Mouse (Mus musculus) midbrain, embryonic 16.5 days (tissue): ENCODE measurements around the gene Gprasp1. TPM values are rescaled to one million over a fixed set of nuclear protein-coding genes. Genes with fewer than 3 reads are reported as not detected.
A peak's percentile ranks its signal among the peaks of the same experiment; 100 is the strongest.
"Not testable (repeated sequence)": the region's sequence is repeated elsewhere in the genome, so short reads cannot be mapped to it uniquely, and the experiment has no call there.

Experiments used
- ATAC-seq: fragments of 200-750 bp; cut with Nextera tagmentation; 2 replicates; pipeline ENCODE4 v1.8.0; 2017; ENCODE audit warnings: moderate TSS enrichment
- H3K27ac ChIP-seq: fragments of 300-500 bp; sonication (generic); 2 replicates; pipeline ENCODE4 v1.5.1; 2014; ENCODE audit warnings: mild to moderate bottlenecking, low read length, mixed read lengths
- H3K27me3 ChIP-seq: fragments of 300-500 bp; sonication (generic); 2 replicates; pipeline ENCODE4 v1.6.1; 2014; ENCODE audit warnings: low read depth, low read length, mixed read lengths; ENCODE audit not compliant: control insufficient read depth, insufficient read depth
- H3K36me3 ChIP-seq: fragments of 300-500 bp; sonication (generic); 2 replicates; pipeline ENCODE4 v1.6.1; 2014; ENCODE audit warnings: mild to moderate bottlenecking, low read length, moderate library complexity, mixed read lengths; ENCODE audit not compliant: control insufficient read depth, insufficient read depth
- H3K4me1 ChIP-seq: fragments of 300-500 bp; sonication (generic); 2 replicates; pipeline ENCODE4 v1.6.1; 2014; ENCODE audit warnings: mild to moderate bottlenecking, low read length, mixed read lengths; ENCODE audit not compliant: control insufficient read depth, insufficient read depth
- H3K4me2 ChIP-seq: fragments of 300-500 bp; sonication (generic); 2 replicates; pipeline ENCODE4 v1.6.1; 2014; ENCODE audit warnings: mild to moderate bottlenecking, low read length, mixed read lengths
- H3K4me3 ChIP-seq: fragments of 300-500 bp; sonication (generic); 2 replicates; pipeline ENCODE4 v1.5.1; 2014; ENCODE audit warnings: low read depth, mild to moderate bottlenecking, low read length, moderate library complexity, mixed read lengths
- H3K9ac ChIP-seq: fragments of 300-500 bp; sonication (generic); 2 replicates; pipeline ENCODE4 v1.6.1; 2014; ENCODE audit warnings: low read depth, low read length, mixed read lengths
- H3K9me3 ChIP-seq: fragments of 300-500 bp; sonication (generic); replicated peaks from 2 replicates; pipeline ENCODE4 v1.6.1; 2014; ENCODE audit warnings: mild to moderate bottlenecking, low read length, mixed read lengths; ENCODE audit not compliant: control insufficient read depth, poor library complexity, severe bottlenecking
- WGBS: fragments of 180-500 bp; shearing (Covaris S2); extraction: QIAGEN DNeasy Blood & Tissue Kit; methylation state at CpG from one replicate; pipeline ENCODE4 v1.1.7; 2014; 5-methylcytosine and 5-hydroxymethylcytosine counted together
- polyA plus RNA-seq: library from polyadenylated mRNA; unstranded; fragments of >200 nt; fragmentation: Nextera tagmentation; extraction: Ambion mirVana; gene quantifications from 2 replicates; pipeline ENCODE4 v1.2.1, GENCODE M21; 2015

Gprasp1 gene
- polyA plus RNA-seq, 1 experiment from 2014 or later: 313 TPM

DNA sequence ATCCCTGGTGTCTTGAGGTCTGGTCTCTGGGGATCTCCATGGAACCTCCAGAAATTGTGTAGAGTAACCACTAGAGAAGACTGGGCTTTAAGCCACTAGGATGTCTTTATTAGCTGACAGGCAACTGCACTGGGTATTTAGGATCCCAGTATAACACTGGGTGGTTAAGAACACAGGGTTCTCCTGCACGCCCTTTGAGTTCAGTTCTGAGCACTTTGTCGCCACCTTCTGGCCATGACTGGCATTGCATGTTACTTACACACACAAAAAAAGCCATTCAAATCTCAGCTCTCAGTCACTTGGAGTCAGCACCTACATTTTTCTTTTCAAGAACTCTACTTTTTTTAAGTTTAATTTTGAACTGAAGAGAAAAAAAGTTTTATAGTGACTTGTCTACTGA, 10.3 kb downstream of the Gprasp1 start:
- H3K36me3 ChIP-seq: no peaks in the 10 kb centered on the region
- no peak overlapping the region for H3K4me2 ChIP-seq
- H3K4me1 ChIP-seq: no peaks in the 10 kb centered on the region
- no peak overlapping the region for H3K9ac ChIP-seq
- H3K9me3 ChIP-seq: no peaks in the 10 kb centered on the region
- WGBS: 10% methylated on average over 2 of the region's 2 CpGs
- H3K4me3 ChIP-seq: no peak overlapping the region
- H3K27ac ChIP-seq: no peak overlapping the region
- H3K27me3 ChIP-seq: no peaks in the 10 kb centered on the region
- ATAC-seq: no peak

DNA sequence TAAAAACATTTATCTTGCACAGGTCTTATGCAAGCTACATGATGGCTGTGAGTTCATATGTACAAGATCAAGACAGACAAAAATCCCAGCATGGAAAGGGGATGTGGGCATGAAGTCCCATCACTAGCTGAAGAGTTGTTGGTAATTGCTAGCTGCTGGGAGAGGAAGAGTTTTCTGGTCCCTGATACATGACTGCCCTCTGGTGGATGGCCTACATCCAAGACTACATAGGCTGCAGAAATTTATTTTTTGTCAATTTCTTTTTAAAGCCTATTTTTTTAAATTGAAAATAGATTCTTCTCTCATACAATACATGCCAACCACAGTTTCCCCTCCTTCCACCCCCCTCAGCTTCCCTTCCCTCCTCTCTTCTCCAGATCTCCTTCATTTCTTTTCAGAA, 19.2 kb downstream of the Gprasp1 start:
- H3K4me3 ChIP-seq: no peak overlapping the region
- no peaks in the 10 kb centered on the region for H3K36me3 ChIP-seq
- no peak overlapping the region for H3K9ac ChIP-seq
- ATAC-seq: no peak
- no peaks in the 10 kb centered on the region for H3K27me3 ChIP-seq
- no peaks in the 10 kb centered on the region for H3K9me3 ChIP-seq
- H3K27ac ChIP-seq: no peak overlapping the region
- H3K4me2 ChIP-seq: no peak overlapping the region
- H3K4me1 ChIP-seq: no peaks in the 10 kb centered on the region

DNA sequence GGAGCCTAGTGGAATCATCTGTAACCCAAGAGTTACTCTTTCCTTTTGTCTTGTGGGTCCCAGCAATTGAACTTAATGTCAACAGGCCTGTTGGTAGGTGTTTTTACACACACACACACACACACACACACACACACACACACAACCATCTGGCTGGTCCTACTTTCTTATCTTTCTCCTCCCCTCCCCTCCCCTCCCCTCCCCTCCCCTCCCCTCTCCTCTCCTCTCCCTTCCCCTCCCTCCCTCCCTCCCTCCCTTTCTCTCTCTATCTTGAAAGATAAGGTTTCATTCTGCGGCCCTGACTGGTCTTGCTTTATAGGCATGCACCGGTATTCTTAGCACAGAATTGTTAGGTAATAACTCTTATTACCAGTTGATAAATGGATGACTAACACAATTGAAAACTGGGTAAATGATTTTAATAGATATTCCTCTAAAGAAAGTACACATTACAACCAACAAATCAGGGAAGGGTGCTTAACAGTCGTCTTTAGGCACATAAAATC, 25.6 kb downstream of the Gprasp1 start:
- Histone ChIP-seq H3K9me3 (no peaks in the 10 kb centered on the region), H3K9ac (no peak overlapping the region), H3K4me1 (no peaks in the 10 kb centered on the region), H3K36me3 (no peaks in the 10 kb centered on the region), H3K27me3 (no peaks in the 10 kb centered on the region), H3K4me2 (no peak overlapping the region), H3K4me3 (no peak overlapping the region), H3K27ac (no peak overlapping the region)
- 94% methylated on average over 3 of the region's 3 CpGs for WGBS
- no peak for ATAC-seq

DNA sequence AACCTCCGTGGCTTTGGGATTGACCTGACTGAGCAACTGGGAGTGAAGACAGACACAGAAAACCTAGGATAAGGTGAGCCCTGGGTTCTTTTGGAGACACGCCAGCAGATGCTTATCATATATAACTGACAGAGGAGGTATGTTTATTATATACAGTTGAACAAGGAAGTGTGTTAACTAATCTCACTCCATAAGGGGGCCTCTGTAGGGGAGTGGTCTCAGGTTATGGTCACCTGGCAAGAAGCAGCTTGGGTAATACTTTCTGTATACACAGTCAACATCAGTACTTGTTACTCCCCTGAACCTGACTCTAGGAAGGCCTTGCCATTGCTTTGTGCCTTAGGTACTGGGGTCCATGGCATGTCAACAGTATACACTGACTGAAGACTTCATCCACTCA, 26.0 kb downstream of the Gprasp1 start:
- Histone ChIP-seq H3K9me3 (no peaks in the 10 kb centered on the region), H3K27me3 (no peaks in the 10 kb centered on the region), H3K4me3 (no peak overlapping the region), H3K4me1 (no peaks in the 10 kb centered on the region), H3K4me2 (no peak overlapping the region), H3K36me3 (no peaks in the 10 kb centered on the region), H3K9ac (no peak overlapping the region), H3K27ac (no peak overlapping the region)
- WGBS: 89% methylated on average over 2 of the region's 2 CpGs
- ATAC-seq: no peak

DNA sequence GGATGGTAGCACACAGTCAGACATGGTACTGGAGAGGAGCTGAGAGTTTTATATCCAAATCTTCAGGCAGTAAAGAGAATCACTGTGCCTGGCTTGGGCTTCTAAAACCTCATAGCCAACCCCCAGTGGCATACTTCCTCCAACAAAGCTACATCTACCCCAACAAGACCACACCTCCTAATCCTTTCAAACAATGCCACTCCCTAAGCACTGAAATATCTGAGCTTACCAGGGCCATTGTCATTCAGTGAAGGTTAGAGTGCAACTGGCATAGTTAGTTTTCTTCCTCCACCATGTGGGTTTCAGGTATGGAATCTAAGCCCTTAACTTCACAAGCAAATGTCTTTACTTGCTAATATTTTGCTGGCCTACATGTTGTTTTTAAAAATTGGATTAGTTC, 49.0 kb downstream of the Gprasp1 start:
- Histone ChIP-seq H3K9me3 (no peaks in the 10 kb centered on the region), H3K27ac (no peak overlapping the region), H3K4me1 (no peaks in the 10 kb centered on the region), H3K9ac (no peak overlapping the region), H3K27me3 (no peaks in the 10 kb centered on the region), H3K36me3 (no peaks in the 10 kb centered on the region), H3K4me2 (no peak overlapping the region), H3K4me3 (no peak overlapping the region)
- no peak for ATAC-seq

DNA sequence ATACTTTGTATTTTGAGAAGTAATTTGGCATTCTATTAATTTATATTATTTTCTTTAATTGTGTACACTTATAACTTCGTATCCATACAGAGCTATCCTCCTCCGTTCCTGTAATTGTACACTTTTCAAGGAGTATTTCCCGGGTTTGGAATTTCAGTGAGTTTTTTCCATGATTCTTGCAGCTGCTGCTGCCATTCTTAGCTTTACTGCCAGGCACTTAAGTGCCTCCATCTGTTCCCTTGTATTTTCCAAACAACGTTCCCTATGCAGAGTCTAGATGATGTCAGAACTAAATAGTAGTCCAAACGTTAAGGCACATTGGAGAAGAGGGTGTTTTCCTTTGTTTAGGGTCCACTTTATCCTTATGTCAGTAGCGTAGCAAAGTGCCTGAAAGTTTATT, 49.8 kb downstream of the Gprasp1 start:
- Histone ChIP-seq H3K27ac (no peak overlapping the region), H3K4me1 (no peaks in the 10 kb centered on the region), H3K4me3 (no peak overlapping the region), H3K9ac (no peak overlapping the region), H3K4me2 (no peak overlapping the region), H3K9me3 (no peaks in the 10 kb centered on the region), H3K27me3 (no peaks in the 10 kb centered on the region), H3K36me3 (no peaks in the 10 kb centered on the region)
- no peak for ATAC-seq
- 78% methylated on average over 6 of the region's 6 CpGs for WGBS

DNA sequence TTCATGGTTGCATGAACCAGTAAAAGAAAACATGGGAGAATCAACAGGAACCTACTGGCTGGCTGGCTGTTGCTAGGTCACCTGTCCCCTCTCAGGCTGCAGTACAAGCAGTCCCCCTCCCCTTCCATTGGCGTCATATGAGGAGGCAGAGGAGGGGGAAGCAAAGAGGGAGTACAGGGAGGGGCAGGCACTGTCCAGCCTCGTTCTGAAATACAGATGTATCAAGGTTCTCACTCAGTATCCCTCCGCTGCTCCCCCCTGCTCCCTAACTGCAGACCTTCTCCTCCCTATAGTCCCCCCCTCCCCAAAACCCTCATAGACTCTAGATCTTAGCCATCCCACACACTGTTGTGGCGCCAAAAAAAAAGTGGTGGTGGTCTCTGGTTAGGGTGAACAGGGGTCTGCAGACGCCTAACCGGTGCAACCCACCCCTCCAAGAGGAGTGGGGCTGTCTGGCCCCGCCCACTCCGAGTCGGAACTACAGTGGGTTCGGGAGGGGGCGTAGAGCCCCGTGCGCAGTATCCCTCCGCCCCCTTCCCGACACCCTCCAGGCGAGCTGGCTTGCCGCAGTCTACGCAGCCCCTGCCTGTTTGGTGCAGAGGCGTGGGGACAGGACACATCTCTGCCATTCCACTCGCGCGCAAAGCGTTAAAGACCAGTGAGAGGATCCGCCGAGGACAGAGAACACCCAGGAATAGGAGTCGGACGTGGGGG, 53.2 kb downstream of the Gprasp1 start:
- peak overlapping the region; percentile 86 for H3K27ac ChIP-seq
- peak; percentile 94 for ATAC-seq
- peak overlapping the region; percentile 58 for H3K4me3 ChIP-seq
- WGBS: 25% methylated on average over 20 of the region's 27 CpGs
- H3K9ac ChIP-seq: peak overlapping the region; percentile 81
- H3K9me3 ChIP-seq, H3K36me3 ChIP-seq, H3K27me3 ChIP-seq, H3K4me1 ChIP-seq: not testable (repeated sequence)
- H3K4me2 ChIP-seq: peak overlapping the region; percentile 36

DNA sequence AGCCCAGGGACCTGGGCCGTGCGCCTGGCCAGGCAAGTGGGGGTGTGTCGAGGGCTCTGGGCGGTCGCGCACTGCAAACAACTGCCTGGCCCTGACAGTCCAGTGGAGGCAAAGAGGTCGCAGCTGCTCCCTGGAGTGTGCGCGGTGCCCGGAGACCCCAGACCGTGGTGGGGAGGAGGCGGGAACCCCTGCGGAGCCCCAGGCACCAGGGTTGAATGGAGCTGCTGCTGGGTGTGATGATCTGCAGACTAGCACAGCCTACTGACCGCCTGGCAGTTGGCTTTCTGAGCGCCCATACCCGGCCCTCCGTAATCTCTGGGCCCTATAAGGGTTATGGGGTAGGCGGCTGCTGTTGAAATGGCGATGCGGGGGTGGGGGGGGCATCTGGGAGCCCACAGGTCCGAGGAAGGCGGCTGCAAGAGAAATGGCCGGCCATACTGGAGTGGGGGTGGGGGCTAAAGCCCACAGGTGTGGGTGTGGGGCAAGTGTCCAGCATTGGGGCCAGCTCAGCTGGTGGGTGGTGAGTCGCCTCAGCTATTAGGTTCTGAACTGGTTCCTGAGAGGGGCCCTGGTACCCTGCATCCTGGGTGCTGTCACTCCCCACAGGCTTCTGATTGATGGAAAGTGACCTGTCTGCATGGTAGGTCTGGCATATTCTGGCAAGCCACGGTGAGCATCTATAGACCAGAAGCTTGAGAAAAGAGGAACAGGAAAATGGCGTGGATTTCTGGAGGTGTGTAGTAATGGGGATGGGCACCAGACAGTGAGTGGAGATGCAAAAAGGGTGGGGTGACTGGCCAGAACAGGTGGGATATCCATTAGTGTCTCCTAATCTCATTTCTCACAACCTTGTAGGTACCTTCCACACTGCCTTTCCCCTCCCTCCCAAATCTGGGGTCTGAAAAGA, 54.0 kb downstream of the Gprasp1 start:
- peak overlapping the region; percentile 58 for H3K4me3 ChIP-seq
- WGBS: 29% methylated on average over 18 of the region's 26 CpGs
- peak overlapping the region; percentile 81 for H3K9ac ChIP-seq
- not testable (repeated sequence) for H3K4me1 ChIP-seq, H3K27me3 ChIP-seq, H3K36me3 ChIP-seq, H3K9me3 ChIP-seq
- peak overlapping the region; percentile 86 for H3K27ac ChIP-seq
- H3K4me2 ChIP-seq: peak overlapping the region; percentile 45
- ATAC-seq: peak; percentile 68

DNA sequence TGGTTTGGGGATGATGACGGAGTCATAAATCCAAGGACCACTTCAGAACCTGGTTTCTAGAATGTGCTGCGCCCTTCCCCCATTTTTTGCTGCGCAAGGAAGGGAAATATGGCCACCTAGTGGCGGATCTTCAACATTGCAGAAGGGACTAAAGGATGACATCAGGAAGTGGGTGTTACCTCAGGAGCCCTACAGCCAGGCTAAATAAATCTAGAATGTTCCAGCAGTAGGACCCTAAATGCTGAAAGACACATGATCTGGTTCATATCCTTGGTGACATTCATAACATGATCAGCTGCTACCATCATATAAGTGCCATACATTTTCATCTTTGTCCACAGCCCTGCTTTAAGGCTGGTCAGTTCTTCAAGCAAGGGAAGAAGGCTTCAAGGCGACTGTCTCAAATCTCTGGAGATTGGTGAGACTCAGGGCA, 54.7 kb downstream of the Gprasp1 start, which contains the start of gene Bhlhb9:
Bhlhb9 (plus strand) TSS at position 383 of the 433 bp plus-strand sequence.
- not testable (repeated sequence) for H3K4me1 ChIP-seq, H3K27me3 ChIP-seq, H3K9me3 ChIP-seq, H3K36me3 ChIP-seq
- peak; percentile 2 for ATAC-seq
- Histone ChIP-seq H3K4me3 (peak within 1 kb of the TSS; percentile 58), H3K27ac (peak within 1 kb of the TSS; percentile 86), H3K4me2 (peak within 1 kb of the TSS; percentile 45), H3K9ac (peak within 1 kb of the TSS; percentile 81)
- 10% methylated on average over 3 of the region's 5 CpGs for WGBS
